Mouse (Mus musculus) C2C12 (cell line): ENCODE data around the gene Igf1.

Experiments used
- CTCF ChIP-seq: IDR thresholded peaks from one replicate; pipeline ENCODE4 v1.5.1; 2011; ENCODE audit not compliant: control insufficient read depth, insufficient read depth, insufficient read length
- FOSL1 ChIP-seq: IDR thresholded peaks from one replicate; pipeline ENCODE4 v1.8.0; 2011; ENCODE audit warnings: mild to moderate bottlenecking, low read length; ENCODE audit not compliant: poor library complexity, insufficient read depth, severe bottlenecking
- MAX ChIP-seq: IDR thresholded peaks from one replicate; pipeline ENCODE4 v1.6.1; 2011; ENCODE audit warnings: mild to moderate bottlenecking, control low read depth
- MYOD1 ChIP-seq: IDR thresholded peaks from one replicate; pipeline ENCODE4 v1.6.1; 2011; ENCODE audit warnings: low read depth; ENCODE audit not compliant: control insufficient read depth, insufficient read length
- MYOG ChIP-seq: IDR thresholded peaks from one replicate; pipeline ENCODE4 v1.6.1; 2011; ENCODE audit not compliant: control insufficient read depth, insufficient read length; ENCODE audit errors: extremely low read depth
- USF1 ChIP-seq: IDR thresholded peaks from one replicate; pipeline ENCODE4 v1.6.1; 2011; ENCODE audit warnings: low read depth, mild to moderate bottlenecking, control low read depth, moderate library complexity

GRCm38 (mm10) chr10:87922263-87922662 is 64.2 kb downstream of the Igf1 start:
- TF ChIP-seq FOSL1 = no peak
- no peak for TF ChIP-seq CTCF
- TF ChIP-seq MYOD1 = no peak
- no peak for TF ChIP-seq USF1
- no peak for TF ChIP-seq MAX
- TF ChIP-seq MYOG = no peak
